Mouse (Mus musculus): ENCODE results near the gene Arhgap33. TPM values are rescaled to one million over a fixed set of nuclear protein-coding genes. Genes with fewer than 3 reads are reported as not detected.
A peak's percentile ranks its signal among the peaks of the same experiment; 100 is the strongest.
"Not testable (repeated sequence)": the region's sequence is repeated elsewhere in the genome, so short reads cannot be mapped to it uniquely, and the experiment has no call there.

Gene Arhgap33
- polyA plus RNA-seq, 1 experiment from 2014 or later: 149 TPM

DNA sequence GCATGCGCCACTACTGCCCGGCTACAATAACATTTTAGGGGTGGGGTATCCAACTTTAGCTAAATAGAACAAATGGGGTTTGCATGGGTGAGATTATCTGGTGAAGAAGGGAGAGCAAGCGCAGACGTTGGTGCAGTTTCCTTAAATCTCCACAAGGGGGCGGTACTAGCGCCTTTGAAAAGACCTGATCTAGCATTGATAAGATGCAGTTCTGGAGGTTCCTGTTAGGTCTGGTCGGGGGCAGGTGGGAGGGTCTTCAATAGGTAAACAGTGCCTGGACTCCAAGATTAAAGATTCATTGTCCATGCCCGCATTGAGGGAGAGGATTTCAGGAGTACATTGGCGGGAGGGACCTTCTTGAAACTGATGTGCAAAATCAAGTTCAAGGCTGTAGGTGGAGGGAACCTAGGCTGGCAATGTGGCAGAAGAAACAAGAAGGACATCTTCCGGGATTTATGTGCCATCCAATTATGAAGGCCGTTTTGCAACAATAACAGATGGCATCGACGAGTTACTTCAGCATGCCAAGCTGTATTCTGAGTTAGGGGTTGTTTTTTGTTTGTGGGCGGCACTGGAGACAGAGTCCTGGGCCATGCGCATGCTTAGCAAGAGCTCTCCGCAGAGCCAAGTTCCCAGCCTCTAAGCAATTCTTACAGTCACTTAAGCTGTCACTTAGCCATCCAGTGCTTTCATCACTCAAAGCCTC is 44.5 kb downstream of the Arhgap33 start:
- H3K9me3 ChIP-seq (replicated peaks; ENCODE audit: control insufficient read depth, low read length, poor library complexity, severe bottlenecking): no peaks in the 10 kb centered on the region
- no peak overlapping the region for H3K4me2 ChIP-seq (ENCODE audit: low read length)
- H3K36me3 ChIP-seq (ENCODE audit: control insufficient read depth, insufficient read depth, low read length): no peaks in the 10 kb centered on the region
- 34% methylated on average over 16 of the region's 16 CpGs for WGBS
- no peak overlapping the region for H3K27ac ChIP-seq (ENCODE audit: low read length)
- H3K9ac ChIP-seq (ENCODE audit: low read depth, low read length): no peak overlapping the region
- H3K4me1 ChIP-seq (ENCODE audit: control insufficient read depth, insufficient read depth, low read length): no peaks in the 10 kb centered on the region
- H3K27me3 ChIP-seq (ENCODE audit: control insufficient read depth, insufficient read depth, low read depth, low read length): no peaks in the 10 kb centered on the region; the same call in 1 of the 2 replicates
- ATAC-seq: no peak
- no peak overlapping the region for H3K4me3 ChIP-seq (ENCODE audit: low read depth, low read length)

DNA sequence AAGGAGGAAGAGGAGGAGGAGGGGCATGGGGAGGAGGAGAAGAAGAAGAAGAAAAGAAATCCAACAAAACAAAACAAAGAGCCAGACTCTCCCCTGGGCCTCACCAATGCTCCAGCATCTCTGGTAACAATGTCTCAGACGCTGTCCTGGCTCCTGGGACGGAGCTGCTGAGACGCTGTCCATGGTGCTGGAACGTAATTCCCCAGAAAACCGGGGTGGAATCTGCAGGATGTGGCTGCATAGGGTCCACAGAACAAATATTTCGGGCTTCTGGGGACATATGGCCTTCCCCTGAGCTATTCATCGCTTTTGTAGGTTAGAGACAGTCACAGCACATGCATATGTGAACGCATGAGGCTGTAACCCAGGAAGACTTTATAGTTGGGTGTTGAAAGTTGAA is 50.6 kb downstream of the Arhgap33 start:
- no peaks in the 10 kb centered on the region for H3K36me3 ChIP-seq (ENCODE audit: control insufficient read depth, insufficient read depth, low read length)
- no peaks in the 10 kb centered on the region for H3K4me1 ChIP-seq (ENCODE audit: control insufficient read depth, insufficient read depth, low read length)
- H3K4me2 ChIP-seq (ENCODE audit: low read length): no peak overlapping the region
- ATAC-seq: no peak
- 18% methylated on average over 8 of the region's 8 CpGs for WGBS
- no peak overlapping the region for H3K9ac ChIP-seq (ENCODE audit: low read depth, low read length)
- H3K27ac ChIP-seq (ENCODE audit: low read length): no peak overlapping the region
- no peak overlapping the region for H3K4me3 ChIP-seq (ENCODE audit: low read depth, low read length)
- H3K27me3 ChIP-seq (ENCODE audit: control insufficient read depth, insufficient read depth, low read depth, low read length): no peaks in the 10 kb centered on the region; the same call in 1 of the 2 replicates
- H3K9me3 ChIP-seq (replicated peaks; ENCODE audit: control insufficient read depth, low read length, poor library complexity, severe bottlenecking): no peaks in the 10 kb centered on the region

DNA sequence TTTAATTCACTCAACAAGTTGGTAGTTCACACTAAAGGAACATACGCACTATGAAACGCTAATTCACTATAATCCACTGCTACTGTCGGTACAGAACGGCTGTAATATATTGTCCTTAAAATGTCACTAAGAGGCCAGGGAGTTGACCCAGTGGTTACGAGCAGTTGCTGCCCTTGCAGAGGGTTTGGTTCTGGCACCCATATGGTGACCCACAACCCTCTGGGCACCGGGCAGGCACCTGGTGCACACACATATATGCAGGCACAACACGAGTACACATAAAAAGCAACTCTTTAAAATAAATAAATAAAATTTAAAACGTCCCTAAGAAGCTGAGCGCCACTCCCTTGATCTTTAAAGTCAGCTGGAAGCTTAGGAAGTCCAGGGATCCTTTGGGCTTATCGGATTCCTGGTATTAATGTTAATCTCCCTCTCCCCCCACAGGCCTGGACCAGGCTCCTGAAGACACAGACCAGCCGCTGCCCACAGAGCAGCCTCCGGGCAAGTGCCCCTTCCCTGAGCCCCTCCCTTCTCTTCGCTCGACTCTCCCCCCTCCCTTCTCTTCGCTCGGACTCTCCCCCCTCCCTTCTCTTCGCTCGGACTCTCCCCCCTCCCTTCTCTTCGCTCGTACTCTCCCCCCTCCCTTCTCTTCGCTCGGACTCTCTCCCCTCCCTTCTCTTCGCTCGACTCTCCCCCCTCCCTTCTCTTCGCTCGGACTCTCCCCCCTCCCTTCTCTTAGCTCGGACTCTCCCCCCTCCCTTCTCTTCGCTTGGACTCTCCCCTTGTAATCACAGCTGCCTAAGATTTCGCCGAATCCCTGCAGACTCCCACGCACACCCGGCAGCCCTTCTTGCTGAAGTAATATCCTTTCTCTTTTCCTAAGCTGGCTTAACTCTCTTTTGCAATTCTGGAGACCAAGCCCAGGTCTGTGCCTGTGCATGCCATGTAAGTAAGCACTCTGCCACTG is 57.2 kb downstream of the Arhgap33 start:
- peak overlapping the region; percentile 38; the same call in 1 of the 2 replicates for H3K27ac ChIP-seq (ENCODE audit: low read length)
- 5% methylated on average over 29 of the region's 32 CpGs for WGBS
- no peaks in the 10 kb centered on the region; the same call in 1 of the 2 replicates for H3K27me3 ChIP-seq (ENCODE audit: control insufficient read depth, insufficient read depth, low read depth, low read length)
- H3K9me3 ChIP-seq (replicated peaks; ENCODE audit: control insufficient read depth, low read length, poor library complexity, severe bottlenecking): no peaks in the 10 kb centered on the region
- peak overlapping the region; percentile 33 for H3K4me3 ChIP-seq (ENCODE audit: low read depth, low read length)
- H3K36me3 ChIP-seq (ENCODE audit: control insufficient read depth, insufficient read depth, low read length): no peaks in the 10 kb centered on the region
- H3K4me1 ChIP-seq (ENCODE audit: control insufficient read depth, insufficient read depth, low read length): peaks cover 6% of the 10 kb centered on the region; the same call in 1 of the 2 replicates
- H3K9ac ChIP-seq (ENCODE audit: low read depth, low read length): peak overlapping the region; percentile 32
- peak overlapping the region; percentile 55 for H3K4me2 ChIP-seq (ENCODE audit: low read length)
- peak; percentile 73 for ATAC-seq

DNA sequence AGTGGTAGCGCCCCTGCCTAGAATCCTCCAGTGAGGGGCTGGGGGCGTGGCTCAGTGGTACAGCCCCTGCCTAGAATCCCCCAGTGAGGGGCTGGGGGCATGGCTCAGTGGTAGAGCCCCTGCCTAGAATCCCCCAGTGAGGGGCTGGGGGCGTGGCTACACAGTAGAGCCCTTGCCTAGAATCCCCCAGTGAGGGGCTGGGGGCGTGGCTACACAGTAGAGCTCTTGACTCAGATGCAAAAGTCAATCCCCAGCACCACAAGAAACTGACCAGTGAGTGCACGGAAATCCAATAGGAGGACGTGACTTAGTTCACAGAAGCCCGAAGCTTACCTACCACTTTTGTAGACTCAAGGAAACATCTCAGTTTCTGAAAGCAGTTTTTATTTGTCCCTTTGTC is 58.7 kb downstream of the Arhgap33 start:
- not testable (repeated sequence) for H3K4me3 ChIP-seq (ENCODE audit: low read depth, low read length); H3K27ac ChIP-seq (ENCODE audit: low read length); H3K4me2 ChIP-seq (ENCODE audit: low read length); ATAC-seq; H3K4me1 ChIP-seq (ENCODE audit: control insufficient read depth, insufficient read depth, low read length); H3K36me3 ChIP-seq (ENCODE audit: control insufficient read depth, insufficient read depth, low read length); H3K9me3 ChIP-seq (replicated peaks; ENCODE audit: control insufficient read depth, low read length, poor library complexity, severe bottlenecking); H3K27me3 ChIP-seq (ENCODE audit: control insufficient read depth, insufficient read depth, low read depth, low read length); H3K9ac ChIP-seq (ENCODE audit: low read depth, low read length)
- 88% methylated on average over 7 of the region's 7 CpGs for WGBS

DNA sequence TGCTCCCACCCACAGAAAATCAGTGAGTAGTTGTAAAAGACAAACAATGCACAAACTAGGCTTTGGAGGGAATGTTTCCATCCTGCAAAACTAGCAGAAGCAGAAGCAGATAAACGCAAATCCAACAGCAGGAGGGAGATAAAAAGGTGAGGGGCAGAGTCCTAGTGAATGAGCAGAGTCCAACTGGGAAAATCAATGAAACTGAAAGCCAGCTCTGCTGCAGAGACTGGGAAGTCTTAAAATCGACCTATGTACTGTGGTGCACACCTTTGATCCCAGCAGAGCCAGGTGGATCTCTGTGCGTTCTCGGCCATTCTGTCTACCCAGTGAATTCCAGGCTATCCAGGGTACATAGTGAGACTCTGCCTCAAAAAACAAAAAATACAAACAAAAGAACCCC is 59.9 kb downstream of the Arhgap33 start:
- ATAC-seq: no peak
- Histone ChIP-seq H3K36me3 (ENCODE audit: control insufficient read depth, insufficient read depth, low read length) (no peaks in the 10 kb centered on the region), H3K9me3 (replicated peaks; ENCODE audit: control insufficient read depth, low read length, poor library complexity, severe bottlenecking) (no peaks in the 10 kb centered on the region), H3K4me3 (ENCODE audit: low read depth, low read length) (no peak overlapping the region), H3K4me1 (ENCODE audit: control insufficient read depth, insufficient read depth, low read length) (peaks cover 6% of the 10 kb centered on the region; the same call in 1 of the 2 replicates), H3K4me2 (ENCODE audit: low read length) (no peak overlapping the region), H3K9ac (ENCODE audit: low read depth, low read length) (no peak overlapping the region), H3K27ac (ENCODE audit: low read length) (no peak overlapping the region), H3K27me3 (ENCODE audit: control insufficient read depth, insufficient read depth, low read depth, low read length) (no peaks in the 10 kb centered on the region)
- 64% methylated on average over 4 of the region's 4 CpGs for WGBS

DNA sequence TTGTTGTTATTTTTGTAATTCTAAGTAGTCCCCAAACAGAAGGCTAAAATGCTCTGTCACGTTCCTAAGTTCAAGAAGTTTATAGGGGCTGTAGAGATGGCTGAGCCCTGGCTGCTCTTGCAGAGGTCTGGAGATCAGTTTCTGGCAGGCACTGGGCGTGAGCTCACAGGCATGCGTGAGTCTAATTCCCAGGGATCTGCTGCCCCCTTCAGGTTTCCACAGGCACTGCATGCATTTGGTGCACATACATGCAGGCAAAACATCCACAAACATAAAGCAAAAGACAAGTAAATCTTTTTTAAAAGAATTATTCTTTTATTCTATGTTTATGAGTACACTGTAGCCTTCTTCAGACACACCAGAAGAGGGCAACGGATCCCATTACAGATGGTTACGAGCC is 62.4 kb downstream of the Arhgap33 start:
- WGBS: 51% methylated on average over 5 of the region's 5 CpGs
- H3K9me3 ChIP-seq (replicated peaks; ENCODE audit: control insufficient read depth, low read length, poor library complexity, severe bottlenecking): no peaks in the 10 kb centered on the region
- H3K4me3 ChIP-seq (ENCODE audit: low read depth, low read length): no peak overlapping the region
- H3K36me3 ChIP-seq (ENCODE audit: control insufficient read depth, insufficient read depth, low read length): no peaks in the 10 kb centered on the region
- H3K4me2 ChIP-seq (ENCODE audit: low read length): no peak overlapping the region
- no peak overlapping the region for H3K9ac ChIP-seq (ENCODE audit: low read depth, low read length)
- ATAC-seq: no peak
- 0 out of 2 replicates have a peak, but pooled peaks cover 1% of the 10 kb centered on the region for H3K4me1 ChIP-seq (ENCODE audit: control insufficient read depth, insufficient read depth, low read length)
- H3K27me3 ChIP-seq (ENCODE audit: control insufficient read depth, insufficient read depth, low read depth, low read length): peaks cover 6% of the 10 kb centered on the region
- no peak overlapping the region for H3K27ac ChIP-seq (ENCODE audit: low read length)

Small RNA genes lying within 50 kb of the gene (microRNA-seq; reads per million reads assigned to microRNA genes)
- 0.52 reads per million for gene Gm38670

Other genes with a start within 250 kb of the Arhgap33 start
- 100 and 124 TPM in 2 replicates for gene Clip3, start 243.3 kb downstream of the Arhgap33 start, polyA plus RNA-seq (2015; fragmentation: Nextera tagmentation; extraction: Ambion mirVana)
- gene Alkbh6, start 226.3 kb downstream of the Arhgap33 start, polyA plus RNA-seq (2015; fragmentation: Nextera tagmentation; extraction: Ambion mirVana): 120 and 127 TPM in 2 replicates
- 13.4 and 16.0 TPM in 2 replicates for gene Syne4, start 220.3 kb downstream of the Arhgap33 start, polyA plus RNA-seq (2015; fragmentation: Nextera tagmentation; extraction: Ambion mirVana)
- gene E130208F15Rik, start 213.3 kb downstream of the Arhgap33 start, polyA plus RNA-seq (2015; fragmentation: Nextera tagmentation; extraction: Ambion mirVana): not detected in 2 replicates
- gene Sdhaf1, start 211.2 kb downstream of the Arhgap33 start, polyA plus RNA-seq (2015; fragmentation: Nextera tagmentation; extraction: Ambion mirVana): 15.2 and 16.9 TPM in 2 replicates
- gene Lrfn3, start 172.3 kb downstream of the Arhgap33 start, polyA plus RNA-seq (2015; fragmentation: Nextera tagmentation; extraction: Ambion mirVana): 15.2 and 15.7 TPM in 2 replicates
- 15.3 and 23.5 TPM in 2 replicates for gene Tyrobp, start 121.3 kb downstream of the Arhgap33 start, polyA plus RNA-seq (2015; fragmentation: Nextera tagmentation; extraction: Ambion mirVana)
- gene Hcst, start 115.2 kb downstream of the Arhgap33 start, polyA plus RNA-seq (2015; fragmentation: Nextera tagmentation; extraction: Ambion mirVana): not detected in 2 replicates
- gene Nfkbid, start 113.3 kb downstream of the Arhgap33 start, polyA plus RNA-seq (2015; fragmentation: Nextera tagmentation; extraction: Ambion mirVana): 2.7 and 2.9 TPM in 2 replicates
- gene Aplp1, start 89.5 kb downstream of the Arhgap33 start, polyA plus RNA-seq (2015; fragmentation: Nextera tagmentation; extraction: Ambion mirVana): 761 and 788 TPM in 2 replicates
- 0.67 and 0.73 TPM in 2 replicates for gene Kirrel2, start 77.4 kb downstream of the Arhgap33 start, polyA plus RNA-seq (2015; fragmentation: Nextera tagmentation; extraction: Ambion mirVana)
- gene Nphs1, start 76.7 kb downstream of the Arhgap33 start, polyA plus RNA-seq (2015; fragmentation: Nextera tagmentation; extraction: Ambion mirVana): 0.46 and 0.50 TPM in 2 replicates
- gene Prodh2, start 41.4 kb downstream of the Arhgap33 start, polyA plus RNA-seq (2015; fragmentation: Nextera tagmentation; extraction: Ambion mirVana): not detected in 2 replicates
- 7.5 and 11.2 TPM in 2 replicates for gene Hspb6, start 17.1 kb upstream of the Arhgap33 start, polyA plus RNA-seq (2015; fragmentation: Nextera tagmentation; extraction: Ambion mirVana)
- gene Proser3, start 17.2 kb upstream of the Arhgap33 start, polyA plus RNA-seq (2015; fragmentation: Nextera tagmentation; extraction: Ambion mirVana): 8.2 and 8.5 TPM in 2 replicates
- gene Lin37, start 24.8 kb upstream of the Arhgap33 start, polyA plus RNA-seq (2015; fragmentation: Nextera tagmentation; extraction: Ambion mirVana): 52.1 and 63.8 TPM in 2 replicates
- 82.0 and 88.4 TPM in 2 replicates for gene U2af1l4, start 28.2 kb upstream of the Arhgap33 start, polyA plus RNA-seq (2015; fragmentation: Nextera tagmentation; extraction: Ambion mirVana)
- 18.6 and 19.2 TPM in 2 replicates for gene Gm49396, start 28.3 kb upstream of the Arhgap33 start, polyA plus RNA-seq (2015; fragmentation: Nextera tagmentation; extraction: Ambion mirVana)
- gene Psenen, start 28.6 kb upstream of the Arhgap33 start, polyA plus RNA-seq (2015; fragmentation: Nextera tagmentation; extraction: Ambion mirVana): 116 and 124 TPM in 2 replicates
- gene Igflr1, start 30.4 kb upstream of the Arhgap33 start, polyA plus RNA-seq (2015; fragmentation: Nextera tagmentation; extraction: Ambion mirVana): 4.5 and 4.8 TPM in 2 replicates
- 9.1 and 11.0 TPM in 2 replicates for gene Kmt2b, start 53.7 kb upstream of the Arhgap33 start, polyA plus RNA-seq (2015; fragmentation: Nextera tagmentation; extraction: Ambion mirVana)
- gene Zbtb32, start 63.8 kb upstream of the Arhgap33 start, polyA plus RNA-seq (2015; fragmentation: Nextera tagmentation; extraction: Ambion mirVana): 0.20 and 0.22 TPM in 2 replicates
- 0.29 and 0.46 TPM in 2 replicates for gene Upk1a, start 77.8 kb upstream of the Arhgap33 start, polyA plus RNA-seq (2015; fragmentation: Nextera tagmentation; extraction: Ambion mirVana)
- gene Cox6b1, start 91.1 kb upstream of the Arhgap33 start, polyA plus RNA-seq (2015; fragmentation: Nextera tagmentation; extraction: Ambion mirVana): 1,035 and 1,037 TPM in 2 replicates
- not detected in 2 replicates for gene Etv2, start 100.8 kb upstream of the Arhgap33 start, polyA plus RNA-seq (2015; fragmentation: Nextera tagmentation; extraction: Ambion mirVana)
- gene Rbm42, start 115.3 kb upstream of the Arhgap33 start, polyA plus RNA-seq (2015; fragmentation: Nextera tagmentation; extraction: Ambion mirVana): 127 and 132 TPM in 2 replicates
- gene Haus5, start 129.9 kb upstream of the Arhgap33 start, polyA plus RNA-seq (2015; fragmentation: Nextera tagmentation; extraction: Ambion mirVana): 24.4 and 26.9 TPM in 2 replicates
- gene Pmis2, start 136.5 kb upstream of the Arhgap33 start, polyA plus RNA-seq (2015; fragmentation: Nextera tagmentation; extraction: Ambion mirVana): not detected in 2 replicates
- not detected in 2 replicates for gene 2200002J24Rik, start 163.9 kb upstream of the Arhgap33 start, polyA plus RNA-seq (2015; fragmentation: Nextera tagmentation; extraction: Ambion mirVana)
- gene Atp4a, start 177.1 kb upstream of the Arhgap33 start, polyA plus RNA-seq (2015; fragmentation: Nextera tagmentation; extraction: Ambion mirVana): 1.2 and 2.2 TPM in 2 replicates
- gene Tmem147, start 194.5 kb upstream of the Arhgap33 start, polyA plus RNA-seq (2015; fragmentation: Nextera tagmentation; extraction: Ambion mirVana): 233 and 254 TPM in 2 replicates
- gene Gapdhs, start 208.6 kb upstream of the Arhgap33 start, polyA plus RNA-seq (2015; fragmentation: Nextera tagmentation; extraction: Ambion mirVana): 1.1 and 1.7 TPM in 2 replicates
- 1.6 and 2.0 TPM in 2 replicates for gene Sbsn, start 216.4 kb upstream of the Arhgap33 start, polyA plus RNA-seq (2015; fragmentation: Nextera tagmentation; extraction: Ambion mirVana)
- gene Dmkn, start 228.7 kb upstream of the Arhgap33 start, polyA plus RNA-seq (2015; fragmentation: Nextera tagmentation; extraction: Ambion mirVana): 2.8 and 3.6 TPM in 2 replicates